Mouse (Mus musculus) testis, adult 2 months (tissue): ENCODE data around the gene Clec4f. TPM values are rescaled to one million over a fixed set of nuclear protein-coding genes. Genes with fewer than 3 reads are reported as not detected.

Experiments used
- H3K27ac ChIP-seq: fragments of 200-500 bp; 2 replicates; pipeline ENCODE4 v1.5.1; 2012; ENCODE audit warnings: low read depth, low read length; ENCODE audit not compliant: control insufficient read depth, insufficient read depth
- H3K27me3 ChIP-seq: fragments of 200-500 bp; 2 replicates; pipeline ENCODE4 v1.6.1; 2012; ENCODE audit warnings: mild to moderate bottlenecking, low read length, moderate library complexity; ENCODE audit not compliant: control insufficient read depth, insufficient read depth
- H3K36me3 ChIP-seq: fragments of 200-500 bp; 2 replicates; pipeline ENCODE4 v1.6.1; 2012; ENCODE audit warnings: mild to moderate bottlenecking, low read length; ENCODE audit not compliant: control insufficient read depth, insufficient read depth
- H3K4me1 ChIP-seq: fragments of 200-500 bp; 2 replicates; pipeline ENCODE4 v1.6.1; 2012; ENCODE audit warnings: low read length; ENCODE audit not compliant: control insufficient read depth, insufficient read depth
- H3K4me3 ChIP-seq: fragments of 200-500 bp; 2 replicates; pipeline ENCODE4 v1.5.1; 2012; ENCODE audit warnings: low read depth, mild to moderate bottlenecking, low read length, moderate library complexity, mixed read lengths; ENCODE audit not compliant: control insufficient read depth
- CTCF ChIP-seq: fragments of 200-500 bp; IDR thresholded peaks from 2 replicates; pipeline ENCODE4 v1.5.1; 2012; ENCODE audit warnings: low read depth, mild to moderate bottlenecking, inconsistent platforms, low read length, moderate library complexity; ENCODE audit not compliant: control insufficient read depth, insufficient read depth, insufficient replicate concordance
- POLR2A ChIP-seq: fragments of 200-500 bp; IDR thresholded peaks from 2 replicates; pipeline ENCODE4 v1.6.1; 2012; ENCODE audit warnings: low read depth, mild to moderate bottlenecking, inconsistent platforms, low read length, moderate library complexity; ENCODE audit not compliant: control insufficient read depth
- polyA plus RNA-seq: library from polyadenylated mRNA; depleted of rRNA; stranded (reverse); fragments of >200 nt; gene quantifications from 2 replicates; pipeline ENCODE4 v1.2.3, GENCODE M21; 2012; rRNA removed

Gene Clec4f
- polyA plus RNA-seq, 1 experiment, result 0.14 TPM

DNA sequence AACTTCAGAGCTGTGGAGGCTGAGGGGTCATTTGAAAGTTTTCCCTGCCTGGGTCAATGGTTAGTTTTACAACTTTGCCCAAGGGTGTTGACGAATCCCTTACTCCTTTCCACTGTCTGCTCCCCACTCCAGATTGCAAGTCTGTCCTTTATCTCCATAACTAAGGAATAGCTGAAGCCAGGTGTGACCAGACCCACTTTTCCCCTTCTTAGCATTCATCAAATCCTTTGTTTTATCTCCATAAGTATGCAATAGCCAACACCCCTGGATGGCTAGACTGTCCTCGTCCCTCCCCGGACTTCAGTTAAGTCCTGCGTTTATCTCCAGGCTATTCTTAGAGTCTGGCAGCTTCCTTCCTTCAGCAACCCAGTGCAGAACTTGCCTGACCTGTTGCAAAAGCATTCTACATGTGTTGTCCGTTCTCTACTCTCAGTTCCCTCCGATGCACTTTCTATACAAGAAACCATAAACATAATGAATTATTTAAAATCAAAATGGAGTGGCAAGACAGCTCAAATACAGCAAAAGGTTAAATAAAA lies 56.3 kb downstream of the Clec4f start:
- Histone ChIP-seq H3K4me3 (no peak overlapping the region), H3K27ac (no peak overlapping the region), H3K27me3 (no peaks in the 10 kb centered on the region), H3K4me1 (peaks cover 8% of the 10 kb centered on the region), H3K36me3 (no peaks in the 10 kb centered on the region)
- TF ChIP-seq POLR2A, result no peak
- no peak for TF ChIP-seq CTCF

DNA sequence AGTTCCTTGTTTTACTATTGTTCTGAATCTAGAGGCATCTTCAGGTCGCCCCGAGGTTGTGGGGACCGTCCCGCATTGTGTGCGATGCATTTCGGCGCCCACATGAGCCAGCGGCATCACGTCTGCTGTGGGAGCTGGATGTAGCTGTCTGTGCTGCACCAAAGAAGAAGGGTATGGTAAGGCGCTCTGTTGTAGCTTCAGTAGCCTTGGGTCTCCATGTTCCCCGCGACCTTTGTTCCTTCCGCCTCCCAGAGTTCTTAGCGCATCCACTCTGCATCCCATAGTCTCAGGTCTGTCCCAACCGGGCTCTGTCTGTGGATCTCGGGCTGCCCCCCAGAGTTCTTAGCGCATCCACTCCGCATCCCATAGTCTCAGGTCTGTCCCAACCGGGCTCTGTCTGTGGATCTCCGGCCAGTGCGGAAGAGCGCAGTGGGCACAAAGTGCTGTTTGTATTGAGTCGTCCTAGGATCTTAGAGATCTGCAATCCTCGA lies 56.9 kb downstream of the Clec4f start:
- H3K4me3 ChIP-seq, result peak overlapping the region; percentile 67
- H3K27me3 ChIP-seq, result no peaks in the 10 kb centered on the region
- no peak for TF ChIP-seq CTCF
- no peak for TF ChIP-seq POLR2A
- no peak overlapping the region for H3K27ac ChIP-seq
- no peaks in the 10 kb centered on the region for H3K36me3 ChIP-seq
- H3K4me1 ChIP-seq, result peaks cover 8% of the 10 kb centered on the region

DNA sequence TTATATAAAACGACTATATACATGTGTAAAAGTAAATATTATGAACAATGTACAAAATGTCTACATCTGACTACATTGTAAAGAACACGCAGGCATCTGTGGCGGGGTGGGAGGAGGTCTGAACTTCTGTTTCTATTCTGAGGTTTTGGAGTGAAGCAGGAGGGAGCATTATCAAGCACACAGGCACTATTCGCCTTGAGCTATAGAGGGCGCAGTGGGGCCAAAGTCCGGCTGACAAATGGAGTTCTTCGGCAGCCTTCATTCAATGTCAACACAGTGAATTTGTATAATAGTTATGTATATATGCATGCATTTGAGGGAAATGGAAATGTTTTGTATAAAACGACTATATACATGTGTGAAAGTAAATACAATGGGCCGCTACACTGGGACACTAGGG lies 57.3 kb downstream of the Clec4f start:
- no peak overlapping the region for H3K27ac ChIP-seq
- H3K4me3 ChIP-seq, result peak overlapping the region; percentile 67
- H3K27me3 ChIP-seq, result no peaks in the 10 kb centered on the region
- peaks cover 8% of the 10 kb centered on the region for H3K4me1 ChIP-seq
- no peaks in the 10 kb centered on the region for H3K36me3 ChIP-seq
- TF ChIP-seq POLR2A (no peak), CTCF (peak; percentile 57; the same call in 1 of the 2 replicates)

DNA sequence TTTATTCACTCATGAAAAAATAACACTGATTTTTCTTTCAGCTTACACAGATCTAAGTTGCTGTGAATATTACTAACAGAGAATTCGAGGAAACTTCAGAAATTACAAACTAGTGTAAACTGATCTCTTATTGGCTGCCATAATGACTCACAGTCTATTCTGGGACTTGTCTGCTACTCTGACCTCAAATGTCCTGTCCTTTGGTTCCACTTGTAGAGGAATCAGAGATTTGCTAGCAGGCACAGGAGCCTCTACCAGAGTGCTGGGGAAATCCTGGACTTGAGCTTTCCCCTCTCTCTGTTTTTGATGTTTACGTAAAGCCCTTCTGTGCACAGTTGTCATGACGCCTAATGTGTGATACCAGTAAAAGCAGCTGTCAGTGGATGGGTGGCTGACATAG lies 58.0 kb downstream of the Clec4f start:
- no peak overlapping the region for H3K4me3 ChIP-seq
- no peaks in the 10 kb centered on the region for H3K27me3 ChIP-seq
- H3K27ac ChIP-seq, result no peak overlapping the region
- TF ChIP-seq CTCF, result no peak
- no peak for TF ChIP-seq POLR2A
- peaks cover 8% of the 10 kb centered on the region for H3K4me1 ChIP-seq
- no peaks in the 10 kb centered on the region for H3K36me3 ChIP-seq

DNA sequence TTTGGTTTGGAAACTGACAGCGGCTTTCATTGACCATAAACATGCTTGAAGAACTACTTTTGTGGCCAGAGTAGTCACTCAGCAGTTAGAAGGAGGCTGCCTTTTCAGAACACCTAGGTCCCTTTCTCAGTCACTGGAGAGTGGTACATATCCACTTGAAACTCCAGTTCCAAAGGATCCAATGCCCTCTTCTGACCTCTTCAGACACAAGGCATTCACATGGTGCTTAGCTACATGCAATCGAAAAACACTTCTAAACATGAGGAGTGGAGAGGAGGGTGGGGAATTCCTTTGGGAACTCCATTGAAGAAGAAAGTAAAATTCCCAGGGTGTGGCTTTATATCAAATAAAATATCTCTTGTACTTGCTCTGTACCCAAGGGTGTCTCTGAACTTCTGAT lies 61.0 kb downstream of the Clec4f start:
- TF ChIP-seq CTCF (no peak), POLR2A (no peak)
- Histone ChIP-seq H3K27me3 (no peaks in the 10 kb centered on the region), H3K36me3 (no peaks in the 10 kb centered on the region), H3K4me1 (peaks cover 8% of the 10 kb centered on the region), H3K27ac (no peak overlapping the region), H3K4me3 (no peak overlapping the region)

Other genes with a start within 250 kb of the Clec4f start
- gene Tet3, start 197.1 kb downstream of the Clec4f start, polyA plus RNA-seq, result 1.8 and 2.0 TPM in 2 replicates
- gene Dguok, start 149.2 kb downstream of the Clec4f start, polyA plus RNA-seq, result 15.5 and 16.0 TPM in 2 replicates
- gene Actg2, start 119.9 kb downstream of the Clec4f start, polyA plus RNA-seq, result 470 and 505 TPM in 2 replicates
- gene Stambp, start 83.5 kb downstream of the Clec4f start, polyA plus RNA-seq, result 42.6 and 44.6 TPM in 2 replicates
- gene Cd207, start 21.7 kb upstream of the Clec4f start, polyA plus RNA-seq, result not detected in 2 replicates
- gene Vax2, start 55.1 kb upstream of the Clec4f start, polyA plus RNA-seq, result 2.1 TPM in 2 replicates
- gene Atp6v1b1, start 86.8 kb upstream of the Clec4f start, polyA plus RNA-seq, result 12.4 and 17.2 TPM in 2 replicates
- gene Ankrd53, start 106.5 kb upstream of the Clec4f start, polyA plus RNA-seq, result 90.8 and 94.2 TPM in 2 replicates
- gene Tex261, start 119.6 kb upstream of the Clec4f start, polyA plus RNA-seq, result 95.3 and 97.0 TPM in 2 replicates
- 56.2 and 57.9 TPM in 2 replicates for gene Nagk, start 138.8 kb upstream of the Clec4f start, polyA plus RNA-seq
- 54.0 and 54.4 TPM in 2 replicates for gene Paip2b, start 175.6 kb upstream of the Clec4f start, polyA plus RNA-seq
- gene Zfp638, start 210.9 kb upstream of the Clec4f start, polyA plus RNA-seq, result 10.3 and 12.6 TPM in 2 replicates